Mouse (Mus musculus): ENCODE data around the gene Clic5. TPM values are rescaled to one million over a fixed set of nuclear protein-coding genes. Genes with fewer than 3 reads are reported as not detected.

Gene Clic5
- total and polyA plus RNA-seq, 2 experiments from 2014 or later: 0.31 to 1.4 TPM

DNA sequence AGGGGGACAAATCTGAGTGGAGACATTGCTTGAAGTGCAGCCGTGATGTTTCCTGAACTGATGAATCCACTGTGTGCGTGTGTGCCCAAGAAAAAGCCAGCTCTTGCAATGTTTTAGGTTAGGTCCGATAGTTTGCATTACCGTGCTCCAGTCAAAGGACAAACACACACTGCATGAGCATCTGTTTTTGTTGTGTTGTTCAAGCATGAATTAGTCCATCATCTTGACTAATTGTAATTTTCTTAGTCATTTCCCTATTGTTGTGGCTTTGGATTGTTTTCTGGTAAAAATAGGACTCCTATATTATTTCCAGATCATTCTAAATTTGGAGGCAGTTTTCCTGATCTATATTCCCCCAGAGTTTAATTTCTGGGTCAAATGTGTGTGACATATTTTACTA is 18.7 kb upstream of the Clic5 start:
- ATAC-seq (ENCODE audit: low FRiP score): no peak

DNA sequence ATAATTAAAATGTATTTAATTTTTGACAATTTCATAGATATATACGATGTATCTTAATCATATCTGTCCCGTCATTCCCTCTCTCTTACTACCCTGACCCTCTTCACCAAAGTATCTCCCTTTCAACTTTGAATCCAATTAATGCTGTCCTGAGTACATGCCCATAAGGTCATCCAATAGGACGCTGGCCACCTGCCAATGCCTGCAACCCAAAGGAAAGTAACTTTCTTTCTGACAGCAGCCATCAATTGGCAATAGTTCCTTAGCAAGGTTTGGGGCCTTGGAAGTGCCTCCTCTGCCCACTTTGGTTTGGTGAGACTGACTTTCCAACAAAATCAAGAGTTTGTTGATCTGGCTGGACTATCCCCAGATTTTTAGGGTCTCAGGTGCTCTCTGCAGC is 18.1 kb upstream of the Clic5 start:
- Histone ChIP-seq H3K27me3 (ENCODE audit: insufficient read depth, low read length) (no peaks in the 10 kb centered on the region), H3K4me3 (ENCODE audit: low read depth, low read length) (no peak overlapping the region), H3K27ac (ENCODE audit: low read depth, low read length) (no peak overlapping the region), H3K9me3 (ENCODE audit: low read length) (no peaks in the 10 kb centered on the region), H3K9ac (replicated peaks; ENCODE audit: low read length, poor library complexity, severe bottlenecking) (no peak overlapping the region), H3K36me3 (ENCODE audit: insufficient read depth, low read length) (no peaks in the 10 kb centered on the region), H3K4me2 (ENCODE audit: low read depth, low read length, poor library complexity, severe bottlenecking) (no peak overlapping the region), H3K4me1 (ENCODE audit: insufficient read depth, low read length) (no peaks in the 10 kb centered on the region)
- no peak for ATAC-seq (ENCODE audit: low FRiP score)
- DNase-seq (ENCODE audit: low spot score): no peak
- WGBS: 91% methylated on average over 3 of the region's 3 CpGs
- no peak for TF ChIP-seq CTCF (IDR thresholded peaks at IDR 0.05)

More for the DNA sequence above, 18.7 kb upstream of the Clic5 start:
- no peaks in the 10 kb centered on the region for H3K9me3 ChIP-seq (ENCODE audit: low read length)
- H3K27me3 ChIP-seq (ENCODE audit: insufficient read depth, low read length): no peaks in the 10 kb centered on the region
- no peaks in the 10 kb centered on the region for H3K36me3 ChIP-seq (ENCODE audit: insufficient read depth, low read length)
- no peak overlapping the region for H3K4me3 ChIP-seq (ENCODE audit: low read depth, low read length)
- H3K4me1 ChIP-seq (ENCODE audit: insufficient read depth, low read length): no peaks in the 10 kb centered on the region
- H3K27ac ChIP-seq (ENCODE audit: low read depth, low read length): no peak overlapping the region
- no peak overlapping the region for H3K9ac ChIP-seq (replicated peaks; ENCODE audit: low read length, poor library complexity, severe bottlenecking)
- DNase-seq (ENCODE audit: low spot score): no peak
- no peak for TF ChIP-seq CTCF (IDR thresholded peaks at IDR 0.05)
- 90% methylated on average over 4 of the region's 4 CpGs for WGBS
- no peak overlapping the region for H3K4me2 ChIP-seq (ENCODE audit: low read depth, low read length, poor library complexity, severe bottlenecking)

GRCm38 (mm10) chr17:44171930-44172329 is 16.5 kb upstream of the Clic5 start:
- Histone ChIP-seq H3K36me3 (ENCODE audit: insufficient read depth, low read length) (no peaks in the 10 kb centered on the region), H3K9me3 (ENCODE audit: low read length) (no peaks in the 10 kb centered on the region), H3K4me1 (ENCODE audit: insufficient read depth, low read length) (no peaks in the 10 kb centered on the region), H3K4me3 (ENCODE audit: low read depth, low read length) (no peak overlapping the region), H3K27me3 (ENCODE audit: insufficient read depth, low read length) (no peaks in the 10 kb centered on the region), H3K9ac (replicated peaks; ENCODE audit: low read length, poor library complexity, severe bottlenecking) (no peak overlapping the region), H3K27ac (ENCODE audit: low read depth, low read length) (no peak overlapping the region), H3K4me2 (ENCODE audit: low read depth, low read length, poor library complexity, severe bottlenecking) (no peak overlapping the region)
- no peak for DNase-seq (ENCODE audit: low spot score)
- no peak for ATAC-seq (ENCODE audit: low FRiP score)
- TF ChIP-seq CTCF (IDR thresholded peaks at IDR 0.05): peak; percentile 21; the same call in 1 of the 2 replicates
- 42% methylated on average over 3 of the region's 3 CpGs for WGBS

- no peak for TF ChIP-seq CTCF (IDR thresholded peaks at IDR 0.05)
- no peak for ATAC-seq (ENCODE audit: low FRiP score)
- no peak overlapping the region for H3K27ac ChIP-seq (ENCODE audit: low read depth, low read length)
- 80% methylated on average over 2 of the region's 2 CpGs for WGBS
- no peaks in the 10 kb centered on the region for H3K27me3 ChIP-seq (ENCODE audit: insufficient read depth, low read length)
- H3K4me2 ChIP-seq (ENCODE audit: low read depth, low read length, poor library complexity, severe bottlenecking): no peak overlapping the region
- H3K4me3 ChIP-seq (ENCODE audit: low read depth, low read length): no peak overlapping the region
- H3K36me3 ChIP-seq (ENCODE audit: insufficient read depth, low read length): no peaks in the 10 kb centered on the region
- H3K9ac ChIP-seq (replicated peaks; ENCODE audit: low read length, poor library complexity, severe bottlenecking): no peak overlapping the region
- H3K4me1 ChIP-seq (ENCODE audit: insufficient read depth, low read length): no peaks in the 10 kb centered on the region
- H3K9me3 ChIP-seq (ENCODE audit: low read length): no peaks in the 10 kb centered on the region
- no peak for DNase-seq (ENCODE audit: low spot score)
Observed at GRCm38 (mm10) chr17:44173341-44173740, 15.0 kb upstream of the Clic5 start.

DNA sequence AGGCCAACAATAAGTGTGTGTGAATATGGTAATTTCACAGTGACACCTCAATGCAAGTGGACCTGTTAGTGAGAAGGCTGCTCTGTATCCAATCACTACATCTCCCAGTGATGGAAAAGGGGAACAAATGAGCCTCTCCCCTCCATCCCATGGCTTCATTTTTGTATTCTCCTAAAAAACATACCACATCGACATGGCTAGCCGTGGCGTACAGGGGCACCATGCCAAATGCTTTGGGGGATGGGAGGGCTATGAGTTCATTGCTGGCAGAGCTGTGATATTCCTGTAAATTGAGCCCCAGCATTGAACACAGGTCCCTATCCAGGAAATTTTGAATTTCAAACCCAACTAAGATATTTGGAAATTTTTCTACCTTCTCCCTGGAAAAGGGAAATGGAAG is 11.1 kb upstream of the Clic5 start:
- ATAC-seq (ENCODE audit: low FRiP score) (no peak), DNase-seq (ENCODE audit: low spot score) (no peak)
- Histone ChIP-seq H3K4me3 (ENCODE audit: low read depth, low read length) (no peak overlapping the region), H3K27me3 (ENCODE audit: insufficient read depth, low read length) (no peaks in the 10 kb centered on the region), H3K36me3 (ENCODE audit: insufficient read depth, low read length) (no peaks in the 10 kb centered on the region), H3K9ac (replicated peaks; ENCODE audit: low read length, poor library complexity, severe bottlenecking) (no peak overlapping the region), H3K4me2 (ENCODE audit: low read depth, low read length, poor library complexity, severe bottlenecking) (no peak overlapping the region), H3K27ac (ENCODE audit: low read depth, low read length) (no peak overlapping the region), H3K9me3 (ENCODE audit: low read length) (no peaks in the 10 kb centered on the region), H3K4me1 (ENCODE audit: insufficient read depth, low read length) (no peaks in the 10 kb centered on the region)
- 76% methylated on average over 3 of the region's 3 CpGs for WGBS
- TF ChIP-seq CTCF (IDR thresholded peaks at IDR 0.05): no peak

- Histone ChIP-seq H3K4me3 (ENCODE audit: low read depth, low read length) (no peak overlapping the region), H3K4me2 (ENCODE audit: low read depth, low read length, poor library complexity, severe bottlenecking) (no peak overlapping the region), H3K27me3 (ENCODE audit: insufficient read depth, low read length) (no peaks in the 10 kb centered on the region), H3K4me1 (ENCODE audit: insufficient read depth, low read length) (no peaks in the 10 kb centered on the region), H3K36me3 (ENCODE audit: insufficient read depth, low read length) (no peaks in the 10 kb centered on the region), H3K9ac (replicated peaks; ENCODE audit: low read length, poor library complexity, severe bottlenecking) (no peak overlapping the region), H3K27ac (ENCODE audit: low read depth, low read length) (no peak overlapping the region), H3K9me3 (ENCODE audit: low read length) (no peaks in the 10 kb centered on the region)
- TF ChIP-seq CTCF (IDR thresholded peaks at IDR 0.05): no peak
- 51% methylated on average over 8 of the region's 8 CpGs for whole genome bisulfite sequencing
- DNase-seq (ENCODE audit: low spot score): no peak
- ATAC-seq (ENCODE audit: low FRiP score): no peak
Observed at GRCm38 (mm10) chr17:44181346-44181745, 7.0 kb upstream of the Clic5 start.

Data from midbrain, postnatal 0 days (tissue).